Mouse (Mus musculus) large intestine, adult 2 months (tissue): Measurements from ENCODE around the gene Gfy. TPM values are rescaled to one million over a fixed set of nuclear protein-coding genes. Genes with fewer than 3 reads are reported as not detected.

ENCODE experiments used
- DNase-seq: peaks from one replicate; pipeline ENCODE4 v3.0.0-alpha.2; 2012; ENCODE audit warnings: low read depth, low spot score
- WGBS: fragments of 180-500 bp; shearing (Covaris S2); methylation state at CpG from one replicate; pipeline ENCODE4 v1.1.7; 2018; 5-methylcytosine and 5-hydroxymethylcytosine counted together
- polyA plus RNA-seq: library from polyadenylated mRNA; depleted of rRNA; stranded (reverse); fragments of >200 nt; gene quantifications from 2 replicates; pipeline ENCODE4 v1.2.3, GENCODE M21; 2012; rRNA removed

The Gfy gene
- polyA plus RNA-seq, 1 experiment: not detected

- no peak for DNase-seq
- 81% methylated on average over 3 of the region's 3 CpGs for WGBS
These were observed 44.0 kb downstream of the Gfy start for GRCm38 (mm10) chr7:45135370-45135769.

- no peak for DNase-seq
- WGBS: 25% methylated on average over 12 of the region's 12 CpGs
These were observed 44.8 kb downstream of the Gfy start for GRCm38 (mm10) chr7:45134544-45135026.

GRCm38 (mm10) chr7:45133446-45134159 is 45.8 kb downstream of the Gfy start:
- whole genome bisulfite sequencing: 79% methylated on average over 8 of the region's 8 CpGs
- DNase-seq: no peak

- WGBS: 92% methylated on average over 11 of the region's 11 CpGs
- DNase-seq: no peak
These were observed 47.5 kb downstream of the Gfy start for GRCm38 (mm10) chr7:45131850-45132249.

DNA sequence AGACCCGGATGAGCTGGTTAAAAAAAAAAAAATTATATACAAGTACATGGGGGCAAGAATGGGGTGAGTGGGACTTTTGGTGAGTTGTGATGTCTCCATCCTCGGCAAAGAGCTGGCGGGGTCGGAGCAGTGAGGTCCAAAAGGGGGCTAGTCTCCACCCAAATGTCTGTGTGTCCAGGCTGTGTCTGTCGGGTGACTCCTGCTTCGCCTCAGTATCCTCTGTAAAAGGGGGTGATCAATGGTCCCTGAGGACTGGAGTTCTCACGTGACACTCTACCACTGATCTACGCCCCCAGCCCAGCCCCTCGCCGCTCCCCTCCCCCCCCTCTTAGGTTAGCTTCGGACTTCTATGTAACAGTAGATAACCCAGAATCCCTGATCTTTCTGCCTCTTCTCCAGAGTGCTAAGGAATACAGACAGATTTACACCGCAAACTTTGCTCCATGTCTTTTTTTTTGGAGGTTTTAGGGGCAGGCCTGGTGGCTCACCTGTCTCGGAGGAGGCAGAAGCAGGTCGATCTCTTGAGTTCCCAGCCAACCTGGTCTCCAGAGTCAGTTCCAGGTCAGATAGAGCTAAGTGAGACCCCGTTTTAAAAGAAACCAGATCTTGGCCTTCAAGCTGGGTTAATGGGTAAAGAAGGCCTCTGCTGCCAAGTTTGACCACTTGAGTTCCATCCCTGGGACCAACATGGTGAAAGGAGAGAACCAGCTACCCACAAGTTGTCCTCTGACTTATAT is 49.4 kb downstream of the Gfy start:
- DNase-seq: no peak
- WGBS: 72% methylated on average over 15 of the region's 15 CpGs

DNA sequence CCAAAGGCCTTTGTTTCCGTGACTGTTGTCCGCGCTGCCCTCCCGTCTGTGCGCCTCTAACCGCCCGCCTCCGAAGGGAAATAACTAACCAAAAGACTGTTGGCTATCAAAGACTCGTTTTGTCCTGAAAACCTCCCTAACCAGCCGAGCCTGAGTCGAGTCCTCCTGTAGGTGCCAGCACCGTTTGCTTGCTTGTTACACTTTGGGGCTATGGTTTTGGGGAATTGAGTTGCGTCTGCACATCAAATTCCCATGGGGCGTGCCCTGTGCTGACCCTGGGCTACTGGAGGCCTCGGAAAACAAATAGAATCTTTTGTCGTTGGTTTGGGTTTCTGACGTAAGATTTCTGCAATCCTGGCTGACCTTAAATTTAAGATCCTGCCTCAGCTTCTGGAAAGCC is 50.1 kb downstream of the Gfy start:
- DNase-seq: no peak
- 2% methylated on average over 17 of the region's 17 CpGs for WGBS

DNA sequence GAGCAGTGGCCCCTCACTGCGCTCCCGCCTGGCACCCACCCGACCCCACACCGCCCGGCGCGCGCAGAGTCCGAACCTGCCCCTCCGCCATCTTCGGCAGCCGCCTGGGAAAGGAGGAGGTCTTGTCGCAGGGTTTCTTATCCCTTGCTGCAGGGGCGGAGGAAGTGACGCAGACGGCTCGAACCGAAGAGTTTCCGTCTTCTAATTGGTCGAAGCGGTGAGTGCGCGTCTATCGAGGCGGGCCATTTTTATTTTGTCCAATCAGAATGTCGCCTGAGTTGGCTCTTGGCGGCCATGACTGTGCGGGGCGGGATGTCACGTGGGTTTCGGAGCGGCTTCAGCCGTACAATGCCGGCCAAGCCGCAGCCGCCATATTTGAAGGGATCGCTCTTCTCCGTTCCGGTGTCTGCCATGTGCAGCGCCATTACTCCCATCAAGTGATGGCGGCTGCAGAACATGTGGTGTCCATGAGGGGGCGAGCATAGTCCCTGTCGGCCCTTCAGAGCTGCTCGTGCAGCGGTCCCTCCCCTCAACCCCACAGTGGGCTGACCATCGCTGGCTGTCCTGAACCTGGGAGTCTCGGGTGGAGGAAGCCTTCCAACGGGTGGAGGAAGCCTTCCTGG is 50.6 kb downstream of the Gfy start, which contains the start of gene Rpl13a:
Gene Rpl13a (minus strand): TSS at position 138 of the 623 bp plus-strand sequence.
- DNase-seq: peak; percentile 98
- under 1% methylated on average over 48 of the region's 48 CpGs for WGBS

DNA sequence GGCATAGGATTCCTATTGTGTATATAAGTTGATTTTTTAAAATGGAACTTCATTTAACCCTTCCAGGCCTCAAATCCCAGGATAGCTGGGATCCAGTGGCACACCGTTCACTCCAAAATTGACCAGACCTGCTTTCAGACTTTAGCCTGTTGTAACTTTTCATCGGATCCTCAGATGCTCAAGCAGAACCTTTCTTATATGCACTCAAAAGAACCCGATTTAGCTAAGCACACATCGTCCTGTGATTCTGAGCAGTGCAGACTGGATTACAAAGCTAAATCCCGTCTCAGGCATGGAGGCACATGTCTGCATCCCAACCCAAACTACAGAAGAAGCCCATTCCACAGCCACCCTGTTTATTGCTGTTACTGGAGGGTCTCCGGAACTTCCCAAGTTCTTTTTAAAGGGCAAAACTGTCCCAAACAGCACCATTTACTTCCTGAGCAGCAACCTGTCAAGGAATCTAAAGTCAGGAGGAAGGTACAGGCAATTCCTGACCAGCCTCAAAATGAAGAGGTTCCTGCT is 51.6 kb downstream of the Gfy start:
- no peak for DNase-seq
- WGBS: under 1% methylated on average over 6 of the region's 6 CpGs

DNA sequence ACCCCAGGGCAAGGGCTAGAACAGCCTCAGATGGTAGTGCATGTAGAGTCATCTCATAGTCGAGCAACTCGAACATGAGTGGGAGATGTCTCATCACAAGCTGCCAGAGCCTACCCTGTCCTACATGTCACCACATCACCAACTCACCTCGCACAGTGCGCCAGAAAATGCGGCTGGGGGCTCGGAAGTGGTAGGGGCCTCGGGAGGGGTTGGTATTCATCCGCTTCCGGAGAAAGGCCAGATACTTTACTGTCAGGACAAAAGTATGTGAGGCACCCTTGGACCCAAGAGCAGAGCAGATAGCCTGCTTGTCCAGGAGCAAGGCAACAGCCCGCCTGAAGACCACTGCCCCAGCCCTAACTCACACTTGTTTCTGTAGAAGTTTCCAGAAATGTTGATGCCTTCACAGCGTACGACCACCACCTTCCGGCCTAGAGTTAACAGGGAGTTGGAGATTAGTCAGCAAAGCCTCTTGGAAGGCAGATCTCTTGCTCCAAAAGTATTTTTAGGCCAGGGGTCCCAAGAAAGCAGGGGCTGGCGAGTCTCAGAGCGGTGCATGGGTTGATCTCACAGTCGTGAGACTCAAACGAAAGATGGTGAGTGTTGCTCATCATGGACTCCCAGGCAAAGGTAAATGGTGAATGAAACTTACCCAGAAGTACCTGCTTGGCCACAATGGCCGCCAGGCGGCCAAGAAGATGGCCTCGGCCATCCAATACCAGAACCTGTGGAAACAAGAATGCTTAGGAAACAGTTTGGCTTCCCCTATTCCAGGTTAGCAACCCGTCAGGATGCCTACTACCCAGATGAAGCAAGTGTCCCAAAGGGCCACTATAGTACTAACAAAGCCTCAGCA is 52.3 kb downstream of the Gfy start:
- no peak for DNase-seq
- WGBS: 24% methylated on average over 21 of the region's 21 CpGs

Other genes with a start within 250 kb of the Gfy start
- not detected in 2 replicates for gene Tsks, start 236.4 kb downstream of the Gfy start, polyA plus RNA-seq
- gene Cpt1c, start 204.7 kb downstream of the Gfy start, polyA plus RNA-seq: 4.2 and 5.9 TPM in 2 replicates
- gene Prmt1, start 193.0 kb downstream of the Gfy start, polyA plus RNA-seq: 167 and 188 TPM in 2 replicates
- gene Irf3, start 181.9 kb downstream of the Gfy start, polyA plus RNA-seq: 107 and 110 TPM in 2 replicates
- 20.8 and 23.3 TPM in 2 replicates for gene Bcl2l12, start 180.9 kb downstream of the Gfy start, polyA plus RNA-seq
- gene Scaf1, start 163.2 kb downstream of the Gfy start, polyA plus RNA-seq: 32.3 and 44.7 TPM in 2 replicates
- gene Rras, start 161.6 kb downstream of the Gfy start, polyA plus RNA-seq: 112 and 124 TPM in 2 replicates
- gene Prr12, start 126.7 kb downstream of the Gfy start, polyA plus RNA-seq: 5.4 and 6.2 TPM in 2 replicates
- 52.4 and 66.9 TPM in 2 replicates for gene Nosip, start 117.1 kb downstream of the Gfy start, polyA plus RNA-seq
- 77.3 and 92.5 TPM in 2 replicates for gene Prrg2, start 116.9 kb downstream of the Gfy start, polyA plus RNA-seq
- gene Rcn3, start 87.3 kb downstream of the Gfy start, polyA plus RNA-seq: 44.3 and 48.6 TPM in 2 replicates
- gene Fcgrt, start 75.7 kb downstream of the Gfy start, polyA plus RNA-seq: 75.3 and 85.1 TPM in 2 replicates
- 407 and 500 TPM in 2 replicates for gene Rps11, start 55.1 kb downstream of the Gfy start, polyA plus RNA-seq
- 2,093 and 2,372 TPM in 2 replicates for gene Rpl13a, start 50.8 kb downstream of the Gfy start, polyA plus RNA-seq
- 0.78 and 1.1 TPM in 2 replicates for gene Gm45713, start 43.3 kb downstream of the Gfy start, polyA plus RNA-seq
- gene Flt3l, start 43.1 kb downstream of the Gfy start, polyA plus RNA-seq: 30.5 and 38.2 TPM in 2 replicates
- gene Pih1d1, start 25.3 kb downstream of the Gfy start, polyA plus RNA-seq: 62.5 and 65.5 TPM in 2 replicates
- 152 and 159 TPM in 2 replicates for gene Aldh16a1, start 25.0 kb downstream of the Gfy start, polyA plus RNA-seq
- gene Slc17a7, start 15.6 kb downstream of the Gfy start, polyA plus RNA-seq: 0.07 and 0.11 TPM in 2 replicates
- not detected in 2 replicates for gene Pth2, start 1.4 kb upstream of the Gfy start, polyA plus RNA-seq
- gene Ccdc155, start 25.3 kb upstream of the Gfy start, polyA plus RNA-seq: 0.09 TPM in 1 of 2 replicates, not detected in the other
- gene Dkkl1, start 32.6 kb upstream of the Gfy start, polyA plus RNA-seq: 0.47 and 0.67 TPM in 2 replicates
- 8.9 and 11.4 TPM in 2 replicates for gene Tead2, start 36.2 kb upstream of the Gfy start, polyA plus RNA-seq
- gene Cd37, start 59.5 kb upstream of the Gfy start, polyA plus RNA-seq: 57.3 and 66.8 TPM in 2 replicates
- gene Slc6a16, start 61.5 kb upstream of the Gfy start, polyA plus RNA-seq: not detected in 2 replicates
- not detected in 2 replicates for gene Slc6a21, start 97.9 kb upstream of the Gfy start, polyA plus RNA-seq
- gene Trpm4, start 154.2 kb upstream of the Gfy start, polyA plus RNA-seq: 182 and 185 TPM in 2 replicates
- 0.40 and 0.67 TPM in 2 replicates for gene Hrc, start 155.7 kb upstream of the Gfy start, polyA plus RNA-seq
- gene Ppfia3, start 187.4 kb upstream of the Gfy start, polyA plus RNA-seq: 47.1 and 70.3 TPM in 2 replicates
- 4.5 and 7.9 TPM in 2 replicates for gene Lin7b, start 191.0 kb upstream of the Gfy start, polyA plus RNA-seq
- gene Snrnp70, start 216.2 kb upstream of the Gfy start, polyA plus RNA-seq: 102 and 165 TPM in 2 replicates
- gene Kcna7, start 226.1 kb upstream of the Gfy start, polyA plus RNA-seq: 0.06 TPM in 1 of 2 replicates, not detected in the other
- 0.10 and 0.16 TPM in 2 replicates for gene Ntf5, start 234.1 kb upstream of the Gfy start, polyA plus RNA-seq
- not detected in 2 replicates for gene Lhb, start 241.3 kb upstream of the Gfy start, polyA plus RNA-seq